Mouse (Mus musculus) testis, adult 2 months (tissue): ENCODE results near the gene Wsb1. TPM values are rescaled to one million over a fixed set of nuclear protein-coding genes. Genes with fewer than 3 reads are reported as not detected.

Experiments
- H3K27ac ChIP-seq: fragments of 200-500 bp; 2 replicates; pipeline ENCODE4 v1.5.1; 2012; ENCODE audit warnings: low read depth, low read length; ENCODE audit not compliant: control insufficient read depth, insufficient read depth
- H3K27me3 ChIP-seq: fragments of 200-500 bp; 2 replicates; pipeline ENCODE4 v1.6.1; 2012; ENCODE audit warnings: mild to moderate bottlenecking, low read length, moderate library complexity; ENCODE audit not compliant: control insufficient read depth, insufficient read depth
- H3K36me3 ChIP-seq: fragments of 200-500 bp; 2 replicates; pipeline ENCODE4 v1.6.1; 2012; ENCODE audit warnings: mild to moderate bottlenecking, low read length; ENCODE audit not compliant: control insufficient read depth, insufficient read depth
- H3K4me1 ChIP-seq: fragments of 200-500 bp; 2 replicates; pipeline ENCODE4 v1.6.1; 2012; ENCODE audit warnings: low read length; ENCODE audit not compliant: control insufficient read depth, insufficient read depth
- H3K4me3 ChIP-seq: fragments of 200-500 bp; 2 replicates; pipeline ENCODE4 v1.5.1; 2012; ENCODE audit warnings: low read depth, mild to moderate bottlenecking, low read length, moderate library complexity, mixed read lengths; ENCODE audit not compliant: control insufficient read depth
- CTCF ChIP-seq: fragments of 200-500 bp; IDR thresholded peaks from 2 replicates; pipeline ENCODE4 v1.5.1; 2012; ENCODE audit warnings: low read depth, mild to moderate bottlenecking, inconsistent platforms, low read length, moderate library complexity; ENCODE audit not compliant: control insufficient read depth, insufficient read depth, insufficient replicate concordance
- POLR2A ChIP-seq: fragments of 200-500 bp; IDR thresholded peaks from 2 replicates; pipeline ENCODE4 v1.6.1; 2012; ENCODE audit warnings: low read depth, mild to moderate bottlenecking, inconsistent platforms, low read length, moderate library complexity; ENCODE audit not compliant: control insufficient read depth
- polyA plus RNA-seq: library from polyadenylated mRNA; depleted of rRNA; stranded (reverse); fragments of >200 nt; gene quantifications from 2 replicates; pipeline ENCODE4 v1.2.3, GENCODE M21; 2012

Gene Wsb1
- polyA plus RNA-seq, 1 experiment = 14.2 TPM

GRCm38 (mm10) chr11:79293025-79293424 lies 38.6 kb upstream of the Wsb1 start:
- Histone ChIP-seq H3K27me3 (no peaks in the 10 kb centered on the region), H3K4me1 (no peaks in the 10 kb centered on the region), H3K36me3 (no peaks in the 10 kb centered on the region), H3K4me3 (no peak overlapping the region), H3K27ac (no peak overlapping the region)
- TF ChIP-seq POLR2A = no peak

DNA sequence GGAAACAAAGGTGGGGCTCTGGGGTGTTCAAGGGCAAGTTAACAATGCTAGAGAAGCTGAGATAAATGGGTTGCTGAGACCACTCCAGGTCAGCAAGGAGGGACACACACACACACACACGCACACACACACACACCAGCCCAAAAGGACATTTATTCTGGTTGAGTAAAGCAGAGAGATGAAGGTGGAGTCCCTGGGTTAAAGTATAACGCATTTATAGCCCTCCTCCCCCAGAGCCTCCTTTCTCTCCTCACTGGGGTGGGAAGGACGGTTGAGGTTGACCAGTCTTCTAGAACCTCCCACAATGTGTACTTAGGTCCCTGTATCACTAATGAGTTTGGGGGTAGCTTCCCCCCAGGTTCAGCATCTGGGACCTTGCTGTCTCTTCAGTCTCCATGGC lies 37.7 kb upstream of the Wsb1 start:
- H3K27ac ChIP-seq = no peak overlapping the region
- H3K27me3 ChIP-seq = no peaks in the 10 kb centered on the region
- H3K36me3 ChIP-seq = no peaks in the 10 kb centered on the region
- peaks cover 1% of the 10 kb centered on the region for H3K4me1 ChIP-seq
- no peak overlapping the region for H3K4me3 ChIP-seq
- no peak for TF ChIP-seq POLR2A
- no peak for TF ChIP-seq CTCF

GRCm38 (mm10) chr11:79291651-79292050 lies 37.2 kb upstream of the Wsb1 start:
- TF ChIP-seq POLR2A (no peak), CTCF (no peak)
- Histone ChIP-seq H3K4me3 (no peak overlapping the region), H3K36me3 (no peaks in the 10 kb centered on the region), H3K27me3 (no peaks in the 10 kb centered on the region), H3K4me1 (peaks cover 4% of the 10 kb centered on the region), H3K27ac (no peak overlapping the region)

GRCm38 (mm10) chr11:79290473-79290872 lies 36.0 kb upstream of the Wsb1 start:
- TF ChIP-seq POLR2A (no peak), CTCF (peak; percentile 54; the same call in 1 of the 2 replicates)
- Histone ChIP-seq H3K27me3 (no peaks in the 10 kb centered on the region), H3K4me3 (no peak overlapping the region), H3K36me3 (no peaks in the 10 kb centered on the region), H3K4me1 (peaks cover 7% of the 10 kb centered on the region), H3K27ac (no peak overlapping the region)

- no peak overlapping the region for H3K27ac ChIP-seq
- no peak overlapping the region for H3K4me3 ChIP-seq
- no peaks in the 10 kb centered on the region for H3K36me3 ChIP-seq
- TF ChIP-seq CTCF (no peak), POLR2A (no peak)
- H3K4me1 ChIP-seq = peaks cover 7% of the 10 kb centered on the region
- no peaks in the 10 kb centered on the region for H3K27me3 ChIP-seq
Measured at GRCm38 (mm10) chr11:79288913-79289640, 34.6 kb upstream of the Wsb1 start.

DNA sequence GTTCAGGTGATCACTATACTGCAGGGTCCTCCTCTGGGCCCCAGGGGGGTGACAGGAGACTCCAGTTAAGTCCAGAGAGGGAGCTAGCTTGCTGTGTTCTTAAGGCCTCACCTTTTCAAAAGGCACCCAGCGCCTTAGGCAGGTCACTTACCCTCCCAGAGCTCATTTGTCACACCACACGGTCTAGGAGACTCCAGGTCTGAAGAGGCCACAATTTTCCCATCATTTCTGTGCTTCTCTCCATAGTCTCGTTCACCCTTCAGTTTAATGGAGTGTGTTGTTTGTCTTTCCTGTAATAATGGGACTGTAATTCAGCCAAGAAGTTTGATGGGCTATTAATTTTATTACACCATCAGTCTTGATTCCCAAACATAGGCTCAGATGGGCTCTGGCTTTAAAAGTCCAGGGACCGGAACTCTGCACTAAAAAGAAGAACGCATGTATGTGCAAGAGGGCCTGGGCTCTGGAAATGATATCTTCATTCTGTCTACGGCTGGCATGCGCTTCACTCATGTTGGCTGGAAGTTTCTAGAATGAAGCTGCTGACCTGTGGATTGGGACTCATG lies 33.9 kb upstream of the Wsb1 start:
- no peak overlapping the region for H3K27ac ChIP-seq
- TF ChIP-seq POLR2A (no peak), CTCF (no peak)

DNA sequence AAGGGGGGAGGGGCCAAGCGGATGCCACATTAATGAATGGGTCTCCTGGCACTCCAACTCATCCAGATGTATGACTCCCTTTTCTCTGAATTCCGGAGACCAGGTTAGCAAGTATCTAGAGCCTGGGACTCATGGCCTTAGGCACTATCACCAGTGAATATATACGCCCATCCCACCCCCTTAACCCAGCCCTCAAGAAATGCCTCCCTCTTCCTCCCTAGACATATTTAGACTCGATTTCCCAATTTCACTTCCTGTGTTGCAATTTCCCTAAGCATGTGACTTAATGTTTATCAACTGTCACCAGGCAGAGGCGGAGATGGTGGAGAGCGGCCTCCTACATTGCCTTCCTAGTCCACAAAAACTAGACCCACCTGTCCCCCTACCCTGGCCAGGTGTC lies 33.0 kb upstream of the Wsb1 start:
- H3K36me3 ChIP-seq = no peaks in the 10 kb centered on the region
- H3K4me3 ChIP-seq = no peak overlapping the region
- no peak overlapping the region for H3K27ac ChIP-seq
- no peak for TF ChIP-seq POLR2A
- TF ChIP-seq CTCF = no peak
- H3K27me3 ChIP-seq = no peaks in the 10 kb centered on the region
- peaks cover 7% of the 10 kb centered on the region for H3K4me1 ChIP-seq

More for the DNA sequence above, 33.9 kb upstream of the Wsb1 start:
- H3K36me3 ChIP-seq = no peaks in the 10 kb centered on the region
- no peaks in the 10 kb centered on the region for H3K27me3 ChIP-seq
- H3K4me3 ChIP-seq = no peak overlapping the region
- H3K4me1 ChIP-seq = peaks cover 7% of the 10 kb centered on the region

DNA sequence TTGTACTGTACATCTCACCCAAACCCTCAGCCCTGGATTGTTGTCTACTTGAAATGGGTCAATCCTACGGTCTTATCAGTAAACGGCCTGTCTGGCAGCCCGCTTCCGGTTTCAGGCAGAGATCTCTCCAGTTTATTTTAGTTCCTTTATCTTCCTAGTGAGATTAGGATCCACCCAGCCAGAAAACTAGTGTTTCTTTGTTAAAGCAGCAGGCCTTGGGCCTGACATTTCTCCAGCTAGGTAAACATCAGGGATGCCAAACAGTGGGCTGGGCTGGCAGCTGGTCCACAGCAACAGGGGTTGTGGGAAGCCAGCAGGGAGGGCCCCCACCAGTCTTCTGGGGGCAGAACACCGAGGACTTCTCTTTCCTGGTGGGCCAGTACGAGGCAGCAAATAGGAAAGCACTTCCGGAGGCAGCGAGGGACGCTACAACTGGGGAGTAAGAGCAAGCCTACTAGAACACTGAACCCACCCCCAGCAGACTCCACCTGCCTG lies 31.9 kb upstream of the Wsb1 start:
- Histone ChIP-seq H3K27me3 (no peaks in the 10 kb centered on the region), H3K27ac (no peak overlapping the region), H3K4me3 (no peak overlapping the region), H3K4me1 (peaks cover 7% of the 10 kb centered on the region), H3K36me3 (no peaks in the 10 kb centered on the region)
- TF ChIP-seq CTCF (no peak), POLR2A (no peak)
